Comparison of ENCODE assay signal across 1 mouse cellular context in the genomic region with DNA sequence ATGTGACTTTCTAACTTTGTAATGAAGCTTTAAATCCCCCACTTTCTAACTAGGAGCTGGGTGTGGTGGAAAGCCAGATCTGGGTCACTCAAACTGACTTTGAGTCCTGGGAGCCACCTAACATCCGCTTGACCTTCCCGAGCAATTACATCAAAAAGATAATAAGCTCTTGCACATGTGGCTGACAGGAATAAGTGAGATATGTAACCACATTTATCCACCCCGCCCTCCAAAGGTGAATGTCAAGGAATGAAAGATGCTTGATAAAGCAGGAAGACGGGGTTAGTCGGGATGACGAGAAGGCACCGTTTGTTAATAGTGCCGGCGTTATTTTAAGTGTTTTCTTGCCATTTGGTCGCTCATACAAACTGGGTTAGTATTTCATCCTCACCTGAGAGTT.
TF ChIP-seq lines count a peak whose summit lies in the region.

No protein-coding gene starts in this region.

TF ChIP-seq in MEL, 35 proteins besides CTCF, POLR2A, EP300 and RAD21 (continued from another document):
- TF ChIP-seq MYC (IDR thresholded peaks at IDR 0.05; ENCODE audit: low read depth, low read length) (no peak), MYB (IDR thresholded peaks at IDR 0.05; ENCODE audit: low read depth, low read length) (no peak), USF1 (IDR thresholded peaks at IDR 0.05; ENCODE audit: low read depth, low read length) (no peak), TBP (IDR thresholded peaks at IDR 0.05; ENCODE audit: low read depth, low read length) (no peak), JUND (IDR thresholded peaks at IDR 0.05; ENCODE audit: low read depth, low read length) (no peak), ZMIZ1 (IDR thresholded peaks at IDR 0.05; ENCODE audit: low read depth, low read length) (no peak), UBTF (IDR thresholded peaks at IDR 0.05; ENCODE audit: borderline replicate concordance, insufficient read depth, low read depth, low read length) (no peak), CHD2 (IDR thresholded peaks at IDR 0.05; ENCODE audit: low read length) (no peak), GATA1 (IDR thresholded peaks at IDR 0.05; ENCODE audit: low read depth, low read length) (peak; percentile 53), TCF12 (IDR thresholded peaks at IDR 0.05; ENCODE audit: low read depth, low read length) (peak; percentile 38; the same call in 1 of the 2 replicates)
